Mouse (Mus musculus) left cerebral cortex, adult 8-10 months (tissue): ENCODE measurements at regions not wholly inside any gene's neighbourhood (a gene's known extent, or its start where the extent isn't known, plus 50 kb on each side); places are given as distances from the start of the nearest gene placed in this dataset.

ENCODE experiments used
- DNase-seq, 2 experiments: peaks; one replicate each; pipeline ENCODE4 v3.0.0; 2022; ENCODE audit warnings: low spot score in 2 of 2

GRCm38 (mm10) chr3:148559752-148560460, 430.4 kb downstream of the Adgrl2 start:
- DNase-seq = no peak

DNA sequence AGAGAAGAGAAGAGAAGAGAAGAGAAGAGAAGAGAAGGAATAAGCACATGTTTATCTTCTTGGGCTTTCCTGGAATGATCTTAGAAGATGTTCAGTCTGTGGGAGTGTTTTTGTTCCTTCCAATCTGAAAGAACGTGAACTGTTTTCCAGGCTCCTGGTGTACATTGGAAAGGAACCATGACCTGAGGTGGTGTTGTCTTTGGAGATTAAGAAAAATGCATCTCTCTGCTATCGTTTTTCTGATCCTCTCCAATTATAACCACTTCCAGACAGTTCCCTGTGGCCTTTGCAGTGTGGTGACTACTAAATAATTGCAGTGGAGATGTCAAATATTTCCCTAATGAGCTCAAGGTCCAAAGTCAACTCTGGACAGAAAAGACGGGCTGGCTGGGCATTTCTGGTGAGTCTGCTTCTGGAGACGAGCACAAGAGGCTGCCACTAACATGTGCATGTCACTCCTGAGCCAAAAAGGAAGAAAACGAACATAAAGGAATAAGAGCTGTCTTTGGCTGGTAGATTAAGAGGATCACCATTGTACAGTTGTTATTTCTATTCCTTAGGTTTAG, 431.7 kb downstream of the Adgrl2 start:
- DNase-seq = no peak

- no peak for DNase-seq
Measured at GRCm38 (mm10) chr3:148555324-148555723, 435.0 kb downstream of the Adgrl2 start.

- no peak for DNase-seq
Measured at GRCm38 (mm10) chr3:148550716-148551115, 439.6 kb downstream of the Adgrl2 start.

DNA sequence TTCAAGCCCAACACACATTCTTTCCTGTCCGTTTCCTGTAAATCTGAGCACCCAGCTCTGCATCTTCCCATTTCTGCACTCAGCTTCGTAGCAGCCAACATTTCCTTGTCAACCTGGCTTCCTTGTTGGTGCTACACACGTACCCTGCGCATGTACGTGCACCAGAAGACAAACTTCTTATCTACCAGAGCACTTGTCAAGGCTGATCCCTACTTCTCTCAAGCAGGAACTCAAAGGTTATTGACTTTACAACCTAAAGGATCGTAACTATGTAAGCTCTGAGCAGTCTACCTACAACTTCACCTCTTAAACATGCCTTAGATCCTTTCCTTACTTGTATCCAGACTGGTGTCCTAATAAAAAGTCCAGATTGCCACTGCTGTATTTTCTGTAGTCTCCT, 445.4 kb downstream of the Adgrl2 start:
- DNase-seq = no peak

DNA sequence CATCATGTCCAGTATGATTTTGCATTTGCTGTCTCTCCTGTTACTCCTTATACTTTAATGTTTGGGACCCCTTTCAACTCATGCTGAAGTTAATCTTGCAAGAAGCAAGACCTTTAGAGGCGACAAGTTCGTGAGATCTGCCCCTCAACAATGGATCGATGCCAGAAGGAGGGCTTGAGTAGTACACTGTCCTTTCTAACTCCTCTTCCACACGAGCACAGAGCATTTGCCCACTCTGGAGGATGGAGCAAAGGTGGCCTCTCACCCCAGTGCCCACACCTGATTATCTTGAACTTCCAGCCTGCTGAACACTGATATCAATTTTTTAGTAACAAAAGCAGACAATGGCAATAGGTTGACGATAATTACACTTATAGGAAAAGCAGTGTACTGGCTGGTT, 448.1 kb downstream of the Adgrl2 start:
- no peak for DNase-seq

- DNase-seq = no peak
Measured at GRCm38 (mm10) chr3:148537669-148538271, 452.6 kb downstream of the Adgrl2 start.

DNA sequence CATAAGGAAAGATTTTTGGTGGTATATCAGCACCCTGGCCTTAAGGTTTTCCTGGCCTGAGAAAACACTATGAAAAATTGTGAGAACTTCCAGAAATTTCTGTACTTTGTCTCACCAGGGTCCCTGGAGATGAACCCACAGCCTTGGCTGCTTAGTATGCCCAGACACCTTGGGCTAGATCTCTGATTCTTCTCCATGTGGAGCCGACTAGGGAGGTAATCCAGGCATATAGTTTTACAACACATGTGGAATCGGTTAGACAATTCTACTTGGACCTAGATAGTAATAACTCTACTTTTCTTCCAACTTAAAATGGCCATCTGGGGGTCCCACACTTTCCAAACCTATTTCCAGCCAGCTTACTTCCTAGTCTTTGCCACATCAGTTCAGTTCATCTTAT, 460.5 kb downstream of the Adgrl2 start:
- no peak for DNase-seq

GRCm38 (mm10) chr3:148510381-148510780, 480.0 kb downstream of the Adgrl2 start:
- no peak for DNase-seq

DNA sequence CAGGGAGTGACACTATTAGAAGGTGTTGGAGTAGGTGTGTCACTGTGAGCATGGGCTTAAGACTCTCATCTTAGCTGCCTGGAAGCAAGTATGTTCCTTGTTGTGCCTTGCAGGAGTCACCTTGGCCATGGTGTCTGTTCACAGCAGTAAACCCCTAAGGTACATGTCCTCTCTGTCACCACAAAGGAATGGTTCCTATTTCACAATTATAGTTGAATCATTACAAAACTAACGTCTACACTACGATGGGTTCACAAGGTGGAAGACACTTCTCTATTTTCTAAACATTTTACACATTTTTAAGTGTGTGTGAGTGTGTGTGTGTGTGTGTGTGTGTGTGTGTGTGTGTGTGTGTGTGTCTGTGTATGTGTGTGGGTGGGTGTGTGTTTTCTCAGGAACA, 485.4 kb downstream of the Adgrl2 start:
- DNase-seq = no peak

GRCm38 (mm10) chr3:148503432-148503831, 486.9 kb downstream of the Adgrl2 start:
- no peak for DNase-seq

- DNase-seq = no peak
Measured at GRCm38 (mm10) chr3:148501801-148502200, 488.6 kb downstream of the Adgrl2 start.

DNA sequence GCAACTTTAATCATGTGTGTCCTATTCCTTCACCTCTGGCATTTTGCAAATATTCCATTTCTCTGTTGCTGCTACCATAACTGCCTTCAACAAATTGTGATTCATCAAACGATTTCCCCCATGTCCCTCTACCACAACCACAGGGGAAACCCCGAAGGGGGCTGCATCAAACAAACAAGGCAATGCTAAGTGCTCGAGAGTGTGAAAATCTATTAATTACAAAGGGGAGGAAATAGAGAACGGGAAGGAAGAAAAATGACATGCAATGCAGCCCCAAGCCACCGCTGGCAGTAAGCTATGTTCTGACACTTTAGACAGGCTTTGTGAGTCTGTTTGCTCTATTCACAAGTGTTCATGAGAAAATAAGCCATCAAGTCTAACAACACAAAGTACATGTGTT, 493.7 kb downstream of the Adgrl2 start:
- no peak for DNase-seq

- DNase-seq = no peak
Measured at GRCm38 (mm10) chr3:148491287-148491686, 499.1 kb downstream of the Adgrl2 start.

DNA sequence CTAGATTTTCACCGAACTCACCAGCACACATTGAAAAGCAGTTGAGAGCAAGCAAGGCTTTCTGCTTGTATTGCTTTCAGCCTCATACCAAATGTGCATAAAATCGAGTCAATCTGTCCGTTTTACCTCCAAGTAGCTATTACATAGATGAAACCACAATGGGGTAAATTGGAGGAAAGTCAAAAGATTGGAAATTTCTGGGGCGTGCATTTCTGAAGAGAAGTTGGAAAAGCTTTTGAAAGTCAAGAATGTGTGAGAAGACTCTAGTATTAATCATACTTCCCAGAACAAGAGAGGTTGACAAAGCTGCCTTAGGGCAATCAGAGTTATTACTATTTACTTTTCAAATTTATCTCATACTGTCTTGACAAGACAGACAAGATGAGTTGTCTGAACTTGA, 501.2 kb downstream of the Adgrl2 start:
- no peak for DNase-seq

DNA sequence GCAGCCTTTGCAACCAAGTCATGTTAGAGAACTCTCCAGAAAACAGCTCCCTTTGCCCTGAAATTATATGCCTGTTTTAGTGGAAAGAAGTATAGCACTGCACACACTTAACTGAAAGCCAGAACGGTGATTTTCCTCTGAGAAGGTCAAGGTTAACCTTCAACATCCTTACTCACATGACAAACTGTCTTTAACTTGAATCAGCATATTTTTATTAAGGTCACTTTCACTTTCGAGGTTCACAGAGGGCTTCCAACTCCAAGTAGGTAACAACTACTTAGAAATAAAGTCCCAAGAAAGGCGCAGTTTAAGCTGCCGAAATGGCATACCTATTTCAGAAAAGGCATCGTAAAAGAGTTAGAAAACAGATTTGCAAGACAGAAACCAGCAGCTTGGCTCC, 502.4 kb downstream of the Adgrl2 start:
- DNase-seq = no peak

- DNase-seq = no peak
Measured at GRCm38 (mm10) chr3:148475862-148476261, 514.5 kb downstream of the Adgrl2 start.

- no peak for DNase-seq
Measured at GRCm38 (mm10) chr3:148472943-148473444, 517.4 kb downstream of the Adgrl2 start.

DNA sequence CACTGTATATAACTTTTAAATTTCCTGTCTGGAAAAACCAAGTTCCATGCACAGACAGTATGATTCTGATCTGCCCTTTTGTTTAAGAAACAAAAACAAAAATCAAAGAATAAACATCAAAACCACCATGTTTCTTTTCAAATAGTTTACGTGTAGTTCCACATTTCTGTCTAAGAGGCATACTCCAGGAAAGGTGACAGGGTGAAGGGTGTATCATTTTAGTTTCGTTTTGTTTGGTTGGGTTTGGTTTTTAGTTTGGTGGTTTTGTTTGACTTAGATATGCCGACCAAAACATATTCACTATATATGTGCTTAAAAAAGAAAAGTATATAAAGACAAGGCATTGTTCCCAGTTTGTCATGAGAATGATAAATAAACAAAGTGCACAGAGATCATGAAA, 524.9 kb downstream of the Adgrl2 start:
- no peak for DNase-seq

DNA sequence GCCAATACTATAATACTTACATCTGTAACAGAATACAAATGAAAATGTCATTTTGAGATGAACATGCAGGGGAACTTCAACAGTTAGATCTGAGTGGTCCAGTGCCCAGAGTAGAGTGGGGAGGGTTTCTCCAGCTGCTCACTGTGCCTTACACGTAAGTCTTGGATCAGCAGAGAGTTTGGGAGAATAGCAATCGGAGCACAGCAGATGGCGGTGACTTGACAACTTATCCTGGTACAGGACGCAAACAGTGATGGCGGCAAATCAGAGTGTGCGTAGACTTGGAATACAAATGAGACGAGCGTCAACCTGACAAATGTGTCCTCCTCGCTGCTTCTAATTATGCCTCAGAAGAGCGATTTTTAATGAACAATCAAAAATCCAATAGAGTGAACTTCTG, 527.6 kb downstream of the Adgrl2 start:
- no peak for DNase-seq

- no peak for DNase-seq
Measured at GRCm38 (mm10) chr3:148448888-148449287, 541.5 kb downstream of the Adgrl2 start.

GRCm38 (mm10) chr3:148448465-148448864, 541.9 kb downstream of the Adgrl2 start:
- no peak for DNase-seq

DNA sequence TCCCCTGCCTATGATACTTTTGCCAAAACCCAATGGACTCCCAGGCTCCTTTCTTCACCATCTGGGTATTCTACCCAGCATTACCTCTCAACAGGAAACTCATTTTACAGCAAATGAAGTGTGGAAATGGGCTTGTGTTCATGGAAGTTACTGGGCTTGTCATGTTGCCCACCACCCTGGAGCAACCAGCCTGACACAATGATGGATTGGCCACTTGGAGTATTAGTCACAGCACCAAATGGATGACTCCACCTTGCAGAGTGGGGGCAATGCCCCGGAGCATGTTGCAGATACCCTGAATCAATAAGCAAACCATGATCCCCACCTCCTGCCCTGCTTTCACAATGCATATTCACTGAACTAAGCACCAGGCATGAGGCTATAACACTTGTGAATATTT, 543.5 kb downstream of the Adgrl2 start:
- DNase-seq = no peak
